Mouse (Mus musculus): ENCODE data around the gene 4930415O20Rik.

- TF ChIP-seq GATA1 (IDR thresholded peaks at IDR 0.05; ENCODE audit: borderline replicate concordance, low read length) (no peak), FLI1 (IDR thresholded peaks at IDR 0.05; ENCODE audit: low read length) (no peak)
Measured at GRCm38 (mm10) chr15:98545151-98545550, 25.7 kb upstream of the 4930415O20Rik start.
